ENCODE assay signal across 8 mouse cellular contexts in genomic region chr2:105799840-105800239, GRCm38 (mm10).
DNase-seq lines count a peak whose midpoint lies in the region; TF ChIP-seq lines count a peak whose summit lies in the region.
"Had no signal": no experiment of that assay in that cellular context is flagged by ENCODE, and none has a peak within 500 bp of the region (broad histone marks: within the 10 kb centered on the region; RNA-seq: fewer than 3 reads in every experiment).

No protein-coding gene starts in this region.

- DNase-seq in layer of hippocampus, adult 9-11 months = peak; percentile 14
- DNase-seq in layer of hippocampus, adult 9-10 months (ENCODE audit: low spot score) = no peak
- DNase-seq in CH12.LX (ENCODE audit: extremely low read depth) (peak; percentile 20), R1 (ENCODE audit: low read depth, low spot score) (peak; percentile 48)
- peak; percentile 38 for DNase-seq in embryonic facial prominence, embryonic 10.5 days (ENCODE audit: low spot score)
- no peak for DNase-seq in ovary, adult 18-20 months (ENCODE audit: low spot score)
- DNase-seq in left cerebral cortex, adult 9 months (ENCODE audit: low spot score in 2 of 2) = no peak
- DNase-seq: heart, postnatal 36 days had no signal

- no peaks in the 10 kb centered on the region for H3K9me3 ChIP-seq in CH12.LX (replicated peaks; ENCODE audit: low read length)
- H3K9me3 ChIP-seq in embryonic facial prominence, embryonic 10.5 days = no peaks in the 10 kb centered on the region

- peaks cover 0 to under 1% of the 10 kb centered on the region in 2 experiments for H3K36me3 ChIP-seq in CH12.LX (replicated peaks in 1 of 2; ENCODE audit: control insufficient read depth in 1 of 2, insufficient read depth in 1 of 2, low read length in 1 of 2)
- H3K36me3 ChIP-seq in embryonic facial prominence, embryonic 10.5 days (replicated peaks) = no peaks in the 10 kb centered on the region

- TF ChIP-seq RAD21 in CH12.LX (IDR thresholded peaks at IDR 0.05; ENCODE audit: low read depth, low read length) = peak; percentile 15

- in situ Hi-C loops in CH12.LX (cut with MboI; ENCODE audit: low pct_ligation_motif_present, low pct_unique_long_range_greater_than_20kb, low sequenced_read_pairs) = no loop called here

- TF ChIP-seq EP300 in CH12.LX (IDR thresholded peaks at IDR 0.05; ENCODE audit: low read length) = no peak

- TF ChIP-seq POLR2A in CH12.LX (IDR thresholded peaks at IDR 0.05; ENCODE audit: low read depth, low read length) = no peak

- TF ChIP-seq CTCF in CH12.LX (conservative IDR thresholded peaks at IDR 0.05 in 1 of 2, IDR thresholded peaks at IDR 0.05 in 1 of 2; ENCODE audit: low read depth in 2 of 2, low read length in 2 of 2) = peak in 1 of 2 experiments; percentile 60; a peak in 3 of 4 replicates

- H3K79me2 ChIP-seq in CH12.LX (replicated peaks; ENCODE audit: control insufficient read depth, extremely low read depth, insufficient read depth, poor library complexity, severe bottlenecking) = no peaks in the 10 kb centered on the region

- WGBS in embryonic facial prominence, embryonic 10.5 days = 66% methylated on average over 2 of the region's 2 CpGs

- H3K27me3 ChIP-seq in CH12.LX (replicated peaks) = no peaks in the 10 kb centered on the region
- no peaks in the 10 kb centered on the region for H3K27me3 ChIP-seq in embryonic facial prominence, embryonic 10.5 days (replicated peaks; ENCODE audit: low read depth, poor library complexity, severe bottlenecking)

- no peaks in the 10 kb centered on the region for H3K4me1 ChIP-seq in CH12.LX (ENCODE audit: control insufficient read depth in 1 of 2, insufficient read depth in 2 of 2)
- no peaks in the 10 kb centered on the region for H3K4me1 ChIP-seq in embryonic facial prominence, embryonic 10.5 days

- dilution Hi-C loops in CH12.LX (cut with MboI; ENCODE audit: extremely low pct_ligation_motif_present, extremely low pct_unique_long_range_greater_than_20kb, low sequenced_read_pairs) = no loop called here

- H3K9ac ChIP-seq in CH12.LX (ENCODE audit: insufficient read depth, low read depth) = no peak overlapping the region

- H3K4me2 ChIP-seq in CH12.LX (ENCODE audit: insufficient read depth, low read depth, poor library complexity, severe bottlenecking) = no peak overlapping the region

- no peak overlapping the region for H3K27ac ChIP-seq in CH12.LX (ENCODE audit: insufficient read depth, low read depth)
- no peak overlapping the region for H3K27ac ChIP-seq in embryonic facial prominence, embryonic 10.5 days (replicated peaks)

- no peak overlapping the region for H3K4me3 ChIP-seq in CH12.LX (replicated peaks in 1 of 3; ENCODE audit: low read depth in 2 of 3, low read length in 2 of 3, poor library complexity in 1 of 3)
- no peak overlapping the region for H3K4me3 ChIP-seq in embryonic facial prominence, embryonic 10.5 days

TF ChIP-seq in CH12.LX, 34 proteins besides CTCF, POLR2A, EP300 and RAD21:
- TF ChIP-seq SMC3 (IDR thresholded peaks at IDR 0.05; ENCODE audit: low read depth, low read length) = peak; percentile 55
- no peak for TF ChIP-seq MAX (IDR thresholded peaks at IDR 0.05; ENCODE audit: low read length)

Comparison
In these comparisons a context has a peak if more than half of its experiments do, and no peak if none do; other contexts are left out.
1. DNase-seq: peak in layer of hippocampus, adult 9-11 months (single experiment), CH12.LX (single experiment), R1 (single experiment) and embryonic facial prominence, embryonic 10.5 days (single experiment); none in layer of hippocampus, adult 9-10 months (single experiment), ovary, adult 18-20 months (single experiment) and left cerebral cortex, adult 9 months (0 of 2).